Mouse (Mus musculus): ENCODE measurements at regions not wholly inside any gene's neighbourhood (a gene's known extent, or its start where the extent isn't known, plus 50 kb on each side); places are given as distances from the start of the nearest gene placed in this dataset.

- TF ChIP-seq CTCF (IDR thresholded peaks at IDR 0.05 in 2 of 3, conservative IDR thresholded peaks at IDR 0.05 in 1 of 3; ENCODE audit: control insufficient read depth in 1 of 3, insufficient read depth in 1 of 3, low read depth in 2 of 3, low read length in 3 of 3, poor library complexity in 1 of 3, severe bottlenecking in 1 of 3) (no peak), MEF2A (IDR thresholded peaks at IDR 0.05; ENCODE audit: extremely low read depth, insufficient replicate concordance, low read depth, low read length, poor library complexity, severe bottlenecking) (no peak), SMC3 (IDR thresholded peaks at IDR 0.05; ENCODE audit: low read depth, low read length) (no peak), TBP (IDR thresholded peaks at IDR 0.05; ENCODE audit: low read depth, low read length) (no peak), ZC3H11A (IDR thresholded peaks at IDR 0.05; ENCODE audit: low read depth, low read length) (no peak), NELFE (IDR thresholded peaks at IDR 0.05; ENCODE audit: low read depth, low read length) (no peak), ELF1 (IDR thresholded peaks at IDR 0.05; ENCODE audit: low read depth, low read length) (no peak), ZNF384 (IDR thresholded peaks at IDR 0.05; ENCODE audit: low read depth, low read length) (no peak), GATA1 (IDR thresholded peaks at IDR 0.05; ENCODE audit: low read depth, low read length) (no peak), EP300 (IDR thresholded peaks at IDR 0.05; ENCODE audit: low read depth in 1 of 2, low read length in 2 of 2) (no peak), MAX (IDR thresholded peaks at IDR 0.05; ENCODE audit: low read length) (no peak), POLR2A (IDR thresholded peaks at IDR 0.05; ENCODE audit: control insufficient read depth in 1 of 2, insufficient read depth in 1 of 2, low read depth in 1 of 2, low read length in 2 of 2, poor library complexity in 1 of 2) (no peak), HCFC1 (IDR thresholded peaks at IDR 0.05; ENCODE audit: low read depth, low read length) (no peak), TCF12 (IDR thresholded peaks at IDR 0.05; ENCODE audit: low read depth, low read length) (no peak)
These were observed 165.8 kb upstream of the Rnf32 start for GRCm38 (mm10) chr5:29029957-29030356.

Measured in MEL (cell line).